Mouse (Mus musculus) heart, embryonic 13.5 days (tissue): ENCODE data around the gene Olfr1020. TPM values are rescaled to one million over a fixed set of nuclear protein-coding genes. Genes with fewer than 3 reads are reported as not detected.

Source experiments
- ATAC-seq: fragments of 200-750 bp; cut with Nextera tagmentation; 2 replicates; pipeline ENCODE4 v1.8.0; 2017; ENCODE audit warnings: moderate TSS enrichment; ENCODE audit not compliant: insufficient number of reproducible peaks, low FRiP score, low TSS enrichment; ENCODE audit errors: extremely low read depth
- H3K27ac ChIP-seq: fragments of 300-500 bp; sonication (generic); replicated peaks from 2 replicates; pipeline ENCODE4 v1.5.1; 2015; ENCODE audit warnings: moderate library complexity, mild to moderate bottlenecking, inconsistent platforms
- H3K27me3 ChIP-seq: fragments of 300-500 bp; sonication (generic); replicated peaks from 2 replicates; pipeline ENCODE4 v1.6.1; 2015; ENCODE audit warnings: mild to moderate bottlenecking, inconsistent platforms
- H3K36me3 ChIP-seq: fragments of 300-500 bp; sonication (generic); 2 replicates; pipeline ENCODE4 v1.6.1; 2015; ENCODE audit warnings: mild to moderate bottlenecking, inconsistent platforms
- H3K4me1 ChIP-seq: fragments of 300-500 bp; sonication (generic); 2 replicates; pipeline ENCODE4 v1.6.1; 2015; ENCODE audit warnings: inconsistent platforms
- H3K4me2 ChIP-seq: fragments of 300-500 bp; sonication (generic); 2 replicates; pipeline ENCODE4 v1.6.1; 2015; ENCODE audit warnings: inconsistent platforms, mild to moderate bottlenecking, moderate library complexity
- H3K4me3 ChIP-seq: fragments of 300-500 bp; sonication (generic); 2 replicates; pipeline ENCODE4 v1.5.1; 2015; ENCODE audit warnings: moderate library complexity, mild to moderate bottlenecking, inconsistent platforms
- H3K9ac ChIP-seq: fragments of 300-500 bp; sonication (generic); 2 replicates; pipeline ENCODE4 v1.6.1; 2015; ENCODE audit warnings: inconsistent platforms, mild to moderate bottlenecking, moderate library complexity
- H3K9me3 ChIP-seq: fragments of 300-500 bp; sonication (generic); 2 replicates; pipeline ENCODE4 v1.6.1; 2016; ENCODE audit warnings: inconsistent platforms
- WGBS: fragments of 180-500 bp; shearing (Covaris S2); methylation state at CpG from one replicate; pipeline ENCODE4 v1.1.7; 2015; ENCODE audit warnings: mixed read lengths; 5-methylcytosine and 5-hydroxymethylcytosine counted together
- polyA plus RNA-seq: library from polyadenylated mRNA; unstranded; fragments of >200 nt; fragmentation: Nextera tagmentation; extraction: Ambion mirVana; gene quantifications from 2 replicates; pipeline ENCODE4 v1.2.1, GENCODE M21; 2015

Gene Olfr1020
- not detected in 2 replicates for polyA plus RNA-seq

DNA sequence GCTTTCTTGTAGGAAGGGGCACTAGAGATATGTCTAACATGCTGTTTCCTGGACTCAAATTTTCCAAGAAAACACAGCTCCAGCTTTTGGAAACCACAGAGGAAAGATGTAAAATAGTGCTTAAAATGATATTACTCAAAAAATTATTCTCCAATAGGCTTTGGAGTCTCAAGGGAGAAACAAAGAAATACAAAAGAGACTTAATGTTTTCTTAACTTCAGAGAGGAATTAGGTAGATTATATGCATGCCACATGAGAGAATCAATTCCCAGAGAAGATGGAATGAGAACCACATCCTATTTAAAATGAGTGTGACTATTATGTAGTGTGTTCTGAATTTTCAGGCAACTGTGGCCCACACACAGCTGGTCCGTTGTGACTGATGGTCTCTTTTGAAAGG is at the start of gene Olfr1020:
Gene Olfr1020 (plus strand): TSS at position 301 of the 400 bp plus-strand sequence.
- 69% methylated on average over 1 of the region's 1 CpGs for WGBS
- Histone ChIP-seq H3K27ac (no peak within 1 kb of the TSS), H3K4me1 (no peaks in the 10 kb centered on the region), H3K4me2 (no peak within 1 kb of the TSS), H3K4me3 (no peak within 1 kb of the TSS), H3K9ac (no peak within 1 kb of the TSS), H3K36me3 (no peaks in the 10 kb centered on the region), H3K27me3 (no peaks in the 10 kb centered on the region), H3K9me3 (no peaks in the 10 kb centered on the region)
- no peak for ATAC-seq

DNA sequence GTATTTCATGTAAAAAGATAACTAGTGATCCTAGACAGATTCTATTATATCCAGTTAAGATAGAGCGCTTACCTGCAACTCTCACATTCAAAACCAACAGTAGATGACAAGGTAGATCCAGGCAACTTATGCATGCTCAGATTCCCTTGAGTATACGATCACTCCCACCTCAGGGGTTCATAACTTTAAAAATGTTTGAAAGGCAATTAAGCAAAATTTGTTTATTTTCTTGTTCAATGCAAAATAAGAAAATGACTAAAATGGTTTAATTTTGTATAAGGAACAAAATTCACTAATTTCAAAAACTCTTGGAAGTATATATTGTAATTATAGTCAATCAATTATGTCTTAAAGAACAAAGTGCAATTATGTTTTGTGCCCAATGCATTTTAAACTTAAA is 44.4 kb upstream of the Olfr1020 start, which contains the start of gene Olfr1016:
Gene Olfr1016 (minus strand): TSS at position 101 of the 400 bp plus-strand sequence.
- H3K9ac ChIP-seq = no peak within 1 kb of the TSS
- H3K4me1 ChIP-seq = no peaks in the 10 kb centered on the region
- no peaks in the 10 kb centered on the region for H3K36me3 ChIP-seq
- H3K4me2 ChIP-seq = no peak within 1 kb of the TSS
- 81% methylated on average over 2 of the region's 2 CpGs for WGBS
- H3K9me3 ChIP-seq = no peaks in the 10 kb centered on the region
- no peaks in the 10 kb centered on the region for H3K27me3 ChIP-seq
- ATAC-seq = no peak
- no peak within 1 kb of the TSS for H3K27ac ChIP-seq
- H3K4me3 ChIP-seq = no peak within 1 kb of the TSS

DNA sequence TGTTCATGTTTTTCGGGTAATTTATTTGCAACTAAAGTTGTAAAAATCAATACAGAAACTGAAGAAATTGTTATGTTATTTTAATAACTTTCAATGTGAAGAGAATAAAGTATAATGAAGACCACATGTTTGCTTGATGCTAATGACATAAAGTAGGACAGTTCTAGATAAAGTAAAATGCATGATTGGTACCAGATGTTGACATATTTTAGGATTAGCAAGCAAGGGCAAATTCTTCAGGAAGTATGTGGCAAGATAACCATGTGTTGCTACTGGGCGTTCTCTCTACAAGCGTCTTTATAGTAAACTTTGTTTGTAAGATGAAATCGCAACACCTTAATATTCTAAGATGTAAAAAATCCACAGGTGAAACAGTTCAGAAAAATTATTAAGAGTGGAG is 42.3 kb upstream of the Olfr1020 start:
- ATAC-seq = no peak
- 58% methylated on average over 4 of the region's 4 CpGs for WGBS
- H3K4me3 ChIP-seq = no peak overlapping the region

DNA sequence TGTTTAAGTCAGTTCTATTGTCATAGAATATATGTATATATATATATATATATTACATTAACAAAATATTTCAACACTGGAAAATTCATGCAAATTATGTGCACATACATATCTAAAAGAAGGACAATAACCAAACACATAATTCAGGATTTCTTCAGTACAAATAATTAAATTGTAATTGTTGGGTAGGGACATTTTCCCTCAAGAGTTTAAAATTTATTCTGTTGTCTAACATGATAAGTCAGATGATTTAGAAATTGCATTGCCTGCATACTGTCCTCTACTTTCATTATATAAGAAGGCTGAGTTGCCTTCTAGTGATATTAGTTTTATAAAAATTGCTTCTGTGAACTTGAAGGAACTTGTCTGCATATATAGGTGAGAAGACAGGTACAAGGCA is 28.7 kb upstream of the Olfr1020 start, which contains the start of gene Olfr1018:
Gene Olfr1018 (plus strand): TSS at position 301 of the 400 bp plus-strand sequence.
- Histone ChIP-seq H3K27me3 (no peaks in the 10 kb centered on the region), H3K4me3 (no peak within 1 kb of the TSS), H3K36me3 (no peaks in the 10 kb centered on the region), H3K27ac (no peak within 1 kb of the TSS), H3K9ac (no peak within 1 kb of the TSS), H3K4me2 (no peak within 1 kb of the TSS), H3K9me3 (no peaks in the 10 kb centered on the region), H3K4me1 (no peaks in the 10 kb centered on the region)
- no peak for ATAC-seq

More for the DNA sequence above, 42.3 kb upstream of the Olfr1020 start:
- no peak overlapping the region for H3K27ac ChIP-seq
- H3K4me1 ChIP-seq = no peaks in the 10 kb centered on the region
- H3K9ac ChIP-seq = no peak overlapping the region
- no peak overlapping the region for H3K4me2 ChIP-seq
- H3K36me3 ChIP-seq = no peaks in the 10 kb centered on the region
- no peaks in the 10 kb centered on the region for H3K9me3 ChIP-seq
- no peaks in the 10 kb centered on the region for H3K27me3 ChIP-seq

DNA sequence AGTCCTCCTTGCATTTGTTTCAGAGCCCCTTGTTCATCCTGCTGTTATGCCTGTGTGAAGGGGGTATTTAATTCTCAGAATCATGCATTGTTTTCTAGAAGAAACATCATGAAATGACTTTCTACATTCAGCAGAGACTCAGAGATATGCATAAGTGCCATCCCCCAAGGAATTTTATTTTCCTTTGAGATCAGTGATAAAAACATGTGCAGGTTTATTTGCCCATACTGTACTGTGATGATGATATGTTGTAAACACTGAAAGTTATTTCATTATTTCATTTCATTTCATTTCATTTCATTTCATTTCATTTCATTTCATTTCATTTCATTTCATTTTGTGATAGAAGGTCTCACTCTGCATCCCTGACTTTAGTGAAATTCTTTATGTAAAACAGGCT is 1.4 kb upstream of the Olfr1020 start, which contains the start of gene Olfr1019:
Gene Olfr1019 (minus strand): TSS at position 101 of the 400 bp plus-strand sequence.
- Histone ChIP-seq H3K36me3 (no peaks in the 10 kb centered on the region), H3K9ac (no peak within 1 kb of the TSS), H3K27me3 (no peaks in the 10 kb centered on the region), H3K4me3 (no peak within 1 kb of the TSS), H3K27ac (no peak within 1 kb of the TSS), H3K9me3 (no peaks in the 10 kb centered on the region), H3K4me1 (no peaks in the 10 kb centered on the region), H3K4me2 (no peak within 1 kb of the TSS)
- no peak for ATAC-seq

DNA sequence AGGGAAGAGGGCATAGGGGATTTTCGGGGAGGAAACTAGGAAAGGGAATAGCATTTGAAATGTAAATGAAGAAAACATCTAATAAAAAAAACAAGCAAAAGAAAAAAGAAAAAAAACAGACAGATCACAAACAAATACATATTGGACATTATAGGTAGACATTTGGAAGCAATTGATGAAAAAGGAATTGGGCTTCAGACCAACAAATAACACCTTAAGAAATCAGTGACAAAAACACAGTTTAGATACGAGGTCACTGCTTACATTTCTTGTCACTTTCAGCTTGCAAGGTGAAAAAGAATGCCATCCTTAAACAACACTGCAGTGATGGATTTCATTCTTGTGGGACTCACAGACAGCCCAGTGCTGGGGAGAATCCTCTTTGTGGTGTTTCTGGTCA is 21.5 kb downstream of the Olfr1020 start, which contains the start of gene Olfr1022:
Gene Olfr1022 (plus strand): TSS at position 301 of the 400 bp plus-strand sequence.
- H3K27ac ChIP-seq = no peak within 1 kb of the TSS
- WGBS = 35% methylated on average over 2 of the region's 2 CpGs

DNA sequence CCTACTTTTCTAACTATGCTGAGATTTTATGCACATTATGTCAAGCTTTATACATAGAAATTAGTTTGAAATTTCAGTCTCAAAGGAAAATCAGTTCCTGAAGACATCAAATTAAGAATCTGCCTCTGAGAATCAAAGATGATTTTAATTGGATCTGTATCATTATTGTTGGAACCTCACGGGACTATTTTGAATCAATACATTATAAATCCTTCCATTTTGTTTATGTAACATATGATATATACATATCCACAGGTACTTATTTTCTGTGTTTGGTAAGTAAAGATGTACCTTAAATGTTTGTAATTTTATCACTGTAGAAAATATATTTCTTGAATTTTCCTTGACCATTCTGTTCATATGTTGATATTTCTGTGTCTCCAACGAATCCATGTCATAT is 38.5 kb downstream of the Olfr1020 start, which contains the start of gene Olfr1023:
Gene Olfr1023 (plus strand): TSS at position 301 of the 400 bp plus-strand sequence.
- Histone ChIP-seq H3K4me2 (no peak within 1 kb of the TSS), H3K27me3 (no peaks in the 10 kb centered on the region), H3K9ac (no peak within 1 kb of the TSS), H3K36me3 (no peaks in the 10 kb centered on the region), H3K4me1 (no peaks in the 10 kb centered on the region), H3K27ac (no peak within 1 kb of the TSS), H3K4me3 (no peak within 1 kb of the TSS), H3K9me3 (no peaks in the 10 kb centered on the region)
- ATAC-seq = no peak
- WGBS = 50% methylated on average over 2 of the region's 2 CpGs

More for the DNA sequence above, 21.5 kb downstream of the Olfr1020 start, which contains the start of gene Olfr1022:
- Histone ChIP-seq H3K4me1 (no peaks in the 10 kb centered on the region), H3K4me2 (no peak within 1 kb of the TSS), H3K36me3 (no peaks in the 10 kb centered on the region), H3K9me3 (no peaks in the 10 kb centered on the region), H3K9ac (no peak within 1 kb of the TSS), H3K4me3 (no peak within 1 kb of the TSS), H3K27me3 (no peaks in the 10 kb centered on the region)
- no peak for ATAC-seq

Other genes starting within 250 kb of the Olfr1020 start
- not detected in 2 replicates for gene Olfr1000, start 235.1 kb upstream of the Olfr1020 start, polyA plus RNA-seq
- not detected in 2 replicates for gene Olfr1002, start 196.3 kb upstream of the Olfr1020 start, polyA plus RNA-seq
- gene Olfr154, start 182.6 kb upstream of the Olfr1020 start, polyA plus RNA-seq = not detected in 2 replicates
- not detected in 2 replicates for gene Olfr1006, start 168.3 kb upstream of the Olfr1020 start, polyA plus RNA-seq
- not detected in 2 replicates for gene Olfr1008, start 157.6 kb upstream of the Olfr1020 start, polyA plus RNA-seq
- not detected in 2 replicates for gene Olfr1009, start 131.6 kb upstream of the Olfr1020 start, polyA plus RNA-seq
- gene Olfr1012, start 84.3 kb upstream of the Olfr1020 start, polyA plus RNA-seq = not detected in 2 replicates
- not detected in 2 replicates for gene Olfr1013, start 79.9 kb upstream of the Olfr1020 start, polyA plus RNA-seq
- gene Olfr1014, start 74.3 kb upstream of the Olfr1020 start, polyA plus RNA-seq = not detected in 2 replicates
- not detected in 2 replicates for gene Olfr1015, start 65.0 kb upstream of the Olfr1020 start, polyA plus RNA-seq
- gene Olfr1016, start 44.5 kb upstream of the Olfr1020 start, polyA plus RNA-seq = not detected in 2 replicates
- not detected in 2 replicates for gene Olfr1018, start 28.6 kb upstream of the Olfr1020 start, polyA plus RNA-seq
- not detected in 2 replicates for gene Olfr1019, start 1.5 kb upstream of the Olfr1020 start, polyA plus RNA-seq
- gene Olfr1022, start 21.6 kb downstream of the Olfr1020 start, polyA plus RNA-seq = not detected in 2 replicates
- not detected in 2 replicates for gene Olfr1023, start 38.6 kb downstream of the Olfr1020 start, polyA plus RNA-seq
- not detected in 2 replicates for gene Olfr1024, start 58.0 kb downstream of the Olfr1020 start, polyA plus RNA-seq
- not detected in 2 replicates for gene Olfr1025-ps1, start 68.2 kb downstream of the Olfr1020 start, polyA plus RNA-seq
- gene Olfr1026, start 74.5 kb downstream of the Olfr1020 start, polyA plus RNA-seq = not detected in 2 replicates
- gene Olfr1028, start 103.4 kb downstream of the Olfr1020 start, polyA plus RNA-seq = not detected in 2 replicates
- not detected in 2 replicates for gene Olfr1029, start 126.9 kb downstream of the Olfr1020 start, polyA plus RNA-seq
- gene Olfr1030, start 132.2 kb downstream of the Olfr1020 start, polyA plus RNA-seq = not detected in 2 replicates
- gene Olfr1031, start 143.3 kb downstream of the Olfr1020 start, polyA plus RNA-seq = not detected in 2 replicates
- not detected in 2 replicates for gene Olfr1032, start 158.5 kb downstream of the Olfr1020 start, polyA plus RNA-seq
- 2.2 and 2.3 TPM in 2 replicates for gene Olfr1033, start 173.6 kb downstream of the Olfr1020 start, polyA plus RNA-seq
- gene Olfr1034, start 198.8 kb downstream of the Olfr1020 start, polyA plus RNA-seq = 0.13 TPM in 1 of 2 replicates, not detected in the other
- gene Olfr1036, start 227.0 kb downstream of the Olfr1020 start, polyA plus RNA-seq = not detected in 2 replicates
- gene Olfr1037, start 240.4 kb downstream of the Olfr1020 start, polyA plus RNA-seq = not detected in 2 replicates